ENCODE assay signal across 19 mouse cellular contexts in the genomic region with DNA sequence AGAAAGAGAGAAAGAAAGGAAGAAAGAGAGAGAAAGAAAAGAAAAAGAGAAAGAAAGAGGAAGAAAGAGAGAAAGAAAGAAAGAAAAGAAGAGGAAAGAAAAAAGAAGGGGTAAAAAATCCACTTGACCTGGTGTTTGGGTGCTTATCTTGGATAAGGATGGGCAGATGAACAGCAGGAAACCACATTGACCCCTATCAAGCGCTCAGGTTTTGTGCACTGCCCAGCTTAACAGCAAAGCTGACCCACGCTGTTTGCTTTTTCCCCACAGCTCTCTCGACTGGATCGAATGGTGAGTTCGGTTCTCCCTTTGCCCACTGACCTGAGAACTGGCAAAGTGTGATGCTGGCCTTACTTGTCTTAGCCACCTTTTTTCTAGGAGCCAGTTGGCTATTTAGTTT.
"Had no signal": no experiment of that assay in that cellular context is flagged by ENCODE, and none has a peak within 500 bp of the region (broad histone marks: within the 10 kb centered on the region; RNA-seq: fewer than 3 reads in every experiment).

No protein-coding gene starts in this region.

- H3K36me3 ChIP-seq: liver, embryonic 15.5 days; midbrain, embryonic 12.5 days; midbrain, embryonic 15.5 days; neural tube, embryonic 13.5 days had no signal

- DNase-seq: kidney, adult 11 months; kidney, adult 8-10 months; kidney, postnatal 10 days; kidney, postnatal 36 days; layer of hippocampus, postnatal 36 days; lung, adult 2 months; lung, postnatal 14 days; lung, postnatal 4 days; retina, postnatal 1 day; right cerebral cortex, postnatal 25 days; thymus, adult 18-20 months; thymus, postnatal 36 days had no signal

- H3K4me3 ChIP-seq: kidney, embryonic 15.5 days; left cerebral cortex, adult 2 months; liver, embryonic 15.5 days; midbrain, embryonic 12.5 days; midbrain, embryonic 15.5 days; myocyte; neural tube, embryonic 13.5 days had no signal

- H3K9me3 ChIP-seq: kidney, embryonic 15.5 days; liver, embryonic 15.5 days; midbrain, embryonic 12.5 days; midbrain, embryonic 15.5 days; neural tube, embryonic 13.5 days had no signal

- H3K9ac ChIP-seq: kidney, embryonic 15.5 days; liver, embryonic 15.5 days; midbrain, embryonic 12.5 days; midbrain, embryonic 15.5 days; neural tube, embryonic 13.5 days had no signal

- H3K4me2 ChIP-seq: kidney, embryonic 15.5 days; midbrain, embryonic 12.5 days; midbrain, embryonic 15.5 days; neural tube, embryonic 13.5 days had no signal

- H3K4me1 ChIP-seq: kidney, embryonic 15.5 days; midbrain, embryonic 12.5 days; midbrain, embryonic 15.5 days; neural tube, embryonic 13.5 days had no signal

- H3K27ac ChIP-seq: kidney, embryonic 15.5 days; left cerebral cortex, adult 2 months; liver, embryonic 15.5 days; midbrain, embryonic 12.5 days; midbrain, embryonic 15.5 days; neural tube, embryonic 13.5 days had no signal

- ATAC-seq: midbrain, embryonic 15.5 days had no signal

- H3K27me3 ChIP-seq: kidney, embryonic 15.5 days; liver, embryonic 15.5 days; midbrain, embryonic 12.5 days; midbrain, embryonic 15.5 days; neural tube, embryonic 13.5 days had no signal
